Mouse (Mus musculus) kidney, postnatal 25 days (tissue): ENCODE data around the gene Rcbtb2.

Experiments used
- DNase-seq, 2 experiments: peaks; one replicate each; pipeline ENCODE4 v3.0.0; 2021; ENCODE audit warnings: mixed read lengths in 2 of 2

Gene Rcbtb2

DNA sequence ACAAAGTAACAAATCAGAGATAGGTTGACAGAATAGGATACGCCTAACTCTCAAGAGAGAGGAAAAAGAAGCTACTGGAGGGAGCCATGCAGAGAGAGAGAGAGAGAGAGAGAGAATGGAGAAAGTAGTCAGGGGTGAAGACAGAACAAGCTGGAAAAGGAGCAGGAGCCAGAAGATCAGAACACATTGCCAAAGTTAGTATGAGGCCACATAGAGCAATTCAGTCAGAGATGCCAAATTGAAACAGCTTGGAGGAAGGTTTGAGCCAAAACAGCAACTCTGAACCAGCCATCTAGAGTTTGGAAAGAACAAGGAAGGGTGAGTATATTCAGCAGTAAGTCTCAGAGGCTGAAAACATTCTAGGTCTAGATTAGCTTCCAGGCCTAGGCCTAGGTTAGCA, 94.2 kb downstream of the Rcbtb2 start:
- DNase-seq, result no peak

DNA sequence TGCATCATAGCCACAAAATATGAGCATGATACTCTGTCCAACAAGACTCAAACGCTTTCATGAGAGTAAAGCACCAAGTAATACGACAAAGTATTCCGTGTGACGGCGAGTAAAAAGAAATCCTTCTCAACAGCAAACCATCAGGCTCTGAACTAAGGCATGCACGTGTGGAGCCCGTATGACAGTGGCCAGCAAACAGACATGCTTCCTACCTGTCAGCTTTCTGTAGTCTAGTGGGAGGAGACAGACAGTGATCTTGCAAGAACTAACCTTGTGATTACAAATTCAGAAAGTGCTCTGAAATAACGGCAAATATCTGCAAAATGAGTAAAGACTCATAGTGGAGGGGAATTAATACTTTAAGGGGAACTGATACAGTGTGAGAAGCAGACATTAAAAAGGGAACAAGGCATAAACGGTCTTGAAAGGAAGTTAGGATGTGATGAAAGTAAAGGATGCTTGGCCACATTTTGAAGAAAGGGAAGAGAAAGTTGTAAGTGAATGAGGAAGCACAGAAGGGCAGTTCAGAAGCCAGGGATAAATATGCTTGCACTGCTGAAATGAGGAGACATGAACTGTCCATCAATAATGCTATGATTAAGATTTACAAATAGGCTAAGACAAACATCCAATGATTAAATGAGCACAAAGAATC, 99.6 kb downstream of the Rcbtb2 start:
- DNase-seq, result no peak

DNA sequence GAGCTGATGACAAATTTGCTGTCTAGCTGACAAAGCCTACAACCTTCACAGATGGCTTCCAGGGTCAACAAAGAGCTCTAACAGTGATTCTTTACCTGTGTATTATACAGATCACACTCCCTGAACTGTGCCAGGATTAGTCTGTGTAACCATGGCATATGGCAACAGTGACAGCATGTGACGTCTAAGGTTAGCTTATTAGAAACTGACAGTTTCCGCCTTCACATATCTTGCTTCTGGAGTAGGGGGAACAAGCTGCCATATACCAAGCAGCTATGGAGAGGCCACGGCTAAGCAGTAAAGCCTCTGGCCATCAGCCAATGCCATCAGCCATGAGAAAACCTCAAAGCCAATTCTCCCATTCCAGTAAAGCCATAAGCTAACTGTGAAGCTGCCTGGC, 103.5 kb downstream of the Rcbtb2 start:
- DNase-seq, result no peak

DNA sequence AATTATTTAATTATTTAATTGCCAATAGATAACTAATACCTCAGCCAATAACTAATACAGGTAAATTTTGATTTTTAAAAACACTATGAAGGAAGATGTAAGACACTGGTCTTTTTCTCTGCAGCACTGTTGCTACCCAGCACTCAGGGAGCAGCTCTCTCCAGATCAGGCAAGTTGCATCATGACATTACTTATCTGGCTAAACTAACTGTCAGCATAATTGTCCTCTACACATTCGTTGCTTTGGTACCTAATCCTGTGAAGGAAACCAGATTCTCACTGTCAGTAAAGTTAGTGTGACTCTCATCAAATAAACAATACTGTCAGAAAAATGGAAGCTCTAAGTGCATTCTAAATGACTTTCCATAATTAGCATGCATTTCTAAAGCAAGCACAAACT, 104.0 kb downstream of the Rcbtb2 start:
- no peak for DNase-seq

DNA sequence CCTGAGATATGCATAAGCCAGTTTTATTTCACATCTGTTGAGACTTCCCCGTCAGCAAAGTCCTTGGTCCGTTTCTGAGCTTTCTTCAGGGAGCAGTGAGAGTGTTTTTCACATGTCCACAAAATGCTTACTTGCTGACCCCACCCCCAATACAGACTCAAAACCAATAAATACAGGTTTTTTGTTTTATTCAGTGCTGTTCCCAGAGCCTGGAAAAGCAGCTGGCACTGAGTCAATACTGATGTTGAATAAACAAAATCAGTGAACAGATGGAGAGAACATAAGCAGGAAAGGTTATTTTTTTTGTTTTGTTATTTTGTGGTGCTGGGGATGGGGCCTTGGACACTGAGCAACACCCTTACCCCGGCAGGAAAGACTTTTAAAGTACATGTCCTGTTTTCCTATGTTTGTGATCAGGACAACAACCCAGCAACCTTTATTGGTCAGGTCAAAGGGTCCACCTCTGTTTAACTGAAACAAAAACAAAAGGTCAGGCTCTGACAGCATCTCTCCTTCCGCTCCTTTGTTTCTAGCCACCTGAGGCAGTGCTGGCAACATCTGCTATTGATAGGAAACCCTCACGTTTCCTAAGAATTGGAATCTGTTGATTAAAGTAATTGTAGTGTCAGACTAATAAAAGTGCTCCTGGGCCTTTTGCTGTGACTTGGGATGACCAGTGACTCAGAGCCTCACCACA, 108.6 kb downstream of the Rcbtb2 start:
- no peak for DNase-seq

DNA sequence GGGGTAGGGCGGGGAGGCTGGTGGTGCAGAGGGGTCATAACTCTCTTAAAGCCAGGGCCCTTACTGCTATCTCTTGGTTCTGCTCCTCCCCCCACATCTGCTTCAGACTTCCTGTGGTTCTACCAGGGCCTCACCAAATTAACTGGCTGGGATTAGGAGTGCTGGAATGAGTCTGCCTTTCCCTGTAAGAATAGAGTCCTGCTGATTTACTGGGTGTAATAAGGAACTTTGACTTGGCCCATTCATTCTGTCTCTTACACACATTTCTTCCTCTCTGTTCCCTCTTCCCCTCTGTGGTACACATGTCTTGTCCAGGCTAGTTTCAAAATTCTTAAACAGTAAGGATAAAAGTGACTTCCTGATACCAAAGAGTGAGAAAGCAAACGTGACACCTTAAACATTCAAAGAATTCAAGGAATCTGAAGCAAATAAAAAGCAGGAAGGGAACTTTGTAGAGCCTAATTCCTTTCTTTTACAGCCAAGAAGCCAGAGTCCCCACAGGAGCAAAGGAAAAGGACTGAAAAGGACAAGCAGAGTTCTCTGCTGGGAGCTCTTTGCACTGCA, 111.7 kb downstream of the Rcbtb2 start:
- no peak for DNase-seq

DNA sequence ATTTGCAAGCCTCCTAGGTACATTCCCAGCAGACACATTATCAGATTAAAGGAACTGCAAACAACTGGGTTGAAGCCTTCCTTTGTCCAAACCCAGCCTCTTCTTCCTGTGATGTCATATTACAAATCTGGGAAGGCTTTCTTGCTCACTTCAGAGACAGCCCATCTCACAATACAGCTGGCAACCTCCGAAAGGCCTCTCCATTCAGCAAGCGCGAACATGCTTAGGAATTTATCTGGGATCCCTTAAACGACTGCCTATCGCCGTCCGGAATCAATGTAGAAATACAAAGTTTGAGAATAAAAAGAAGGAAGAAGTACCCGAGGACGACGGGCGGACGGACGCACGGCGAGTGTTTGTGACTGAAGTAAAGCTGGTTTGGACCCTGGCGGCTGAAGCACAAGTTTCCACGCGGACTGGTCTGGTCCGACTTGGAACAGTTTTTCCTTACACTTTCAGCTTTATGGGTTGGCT, 115.0 kb downstream of the Rcbtb2 start, which contains the start of gene Lpar6:
Gene Lpar6 (plus strand): TSS at position 48 of the 474 bp plus-strand sequence.
- peak; percentile 72 to 73 for DNase-seq

DNA sequence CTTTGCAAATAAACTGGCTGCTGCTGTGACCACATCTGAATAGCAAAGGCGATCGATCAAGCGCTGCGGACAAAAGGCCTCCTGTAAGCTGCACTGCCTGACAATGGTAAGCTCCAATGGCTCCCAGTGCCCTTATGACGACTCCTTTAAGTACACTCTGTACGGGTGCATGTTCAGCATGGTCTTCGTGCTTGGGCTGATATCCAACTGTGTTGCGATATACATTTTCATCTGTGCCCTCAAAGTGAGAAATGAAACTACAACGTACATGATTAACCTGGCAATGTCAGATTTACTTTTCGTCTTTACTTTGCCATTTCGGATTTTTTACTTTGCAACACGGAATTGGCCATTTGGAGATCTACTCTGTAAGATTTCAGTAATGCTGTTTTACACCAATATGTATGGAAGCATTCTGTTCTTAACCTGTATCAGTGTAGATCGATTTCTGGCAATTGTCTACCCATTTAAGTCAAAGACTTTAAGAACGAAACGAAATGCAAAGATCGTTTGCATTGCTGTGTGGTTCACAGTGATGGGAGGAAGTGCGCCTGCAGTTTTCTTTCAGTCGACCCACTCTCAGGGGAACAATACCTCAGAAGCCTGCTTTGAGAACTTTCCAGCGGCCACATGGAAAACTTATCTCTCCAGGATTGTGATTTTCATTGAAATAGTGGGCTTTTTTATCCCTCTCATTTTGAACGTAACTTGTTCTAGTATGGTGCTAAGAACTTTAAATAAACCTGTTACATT, 115.8 kb downstream of the Rcbtb2 start:
- DNase-seq, result peak; percentile 61 to 72

DNA sequence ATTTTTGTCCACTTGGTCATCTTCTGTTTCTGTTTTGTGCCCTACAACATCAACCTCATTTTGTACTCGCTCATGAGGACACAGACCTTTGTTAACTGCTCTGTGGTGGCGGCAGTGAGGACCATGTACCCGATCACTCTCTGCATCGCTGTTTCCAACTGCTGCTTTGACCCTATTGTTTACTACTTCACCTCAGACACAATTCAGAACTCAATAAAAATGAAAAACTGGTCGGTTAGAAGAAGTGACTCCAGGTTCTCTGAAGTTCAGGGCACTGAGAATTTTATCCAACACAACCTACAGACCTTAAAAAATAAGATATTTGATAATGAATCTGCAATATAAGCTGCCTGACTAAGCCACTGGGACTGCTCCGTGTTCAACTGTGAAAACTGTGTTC, 116.5 kb downstream of the Rcbtb2 start:
- peak; percentile 28 to 42 for DNase-seq

DNA sequence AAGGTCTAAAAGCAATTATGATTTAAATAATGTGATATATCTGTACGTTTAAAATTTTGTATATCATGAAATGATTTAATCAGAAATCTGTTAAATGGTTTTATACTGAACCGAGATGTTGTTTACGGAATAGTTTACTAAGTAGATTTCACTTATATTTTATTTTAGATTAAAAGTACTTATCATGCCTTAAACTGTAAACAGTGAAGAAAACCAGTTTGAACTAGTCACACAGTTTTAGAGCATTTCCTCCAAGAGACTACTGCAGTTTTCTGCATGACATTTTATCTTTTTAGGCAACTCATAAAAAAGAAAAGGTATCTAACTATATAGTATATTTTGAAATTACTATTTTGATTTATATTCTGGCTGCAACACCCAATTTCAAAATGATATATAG, 117.0 kb downstream of the Rcbtb2 start:
- no peak for DNase-seq

DNA sequence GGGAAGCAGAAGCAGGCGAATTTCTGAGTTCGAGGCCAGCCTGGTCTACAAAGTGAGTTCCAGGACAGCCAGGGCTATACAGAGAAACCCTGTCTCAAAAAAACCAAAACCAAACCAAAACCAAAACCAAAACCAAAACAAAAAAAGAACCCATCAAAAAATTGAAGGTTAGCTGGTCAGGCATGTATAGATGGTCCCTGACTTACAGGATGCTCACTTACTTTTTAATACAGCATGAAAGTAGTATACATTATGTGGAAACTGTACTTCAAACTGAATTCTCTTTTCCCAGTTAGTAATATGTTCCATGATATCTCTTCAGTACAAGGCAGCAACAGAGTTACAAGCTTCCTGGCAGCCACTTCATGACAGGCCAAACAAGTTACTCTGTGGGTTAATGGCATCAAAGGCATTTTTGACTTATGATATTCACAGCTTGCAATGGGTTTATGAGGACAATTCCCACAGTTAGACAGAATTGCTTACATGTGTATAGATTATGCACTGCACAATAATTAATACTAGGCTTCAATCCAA, 121.3 kb downstream of the Rcbtb2 start:
- no peak for DNase-seq

DNA sequence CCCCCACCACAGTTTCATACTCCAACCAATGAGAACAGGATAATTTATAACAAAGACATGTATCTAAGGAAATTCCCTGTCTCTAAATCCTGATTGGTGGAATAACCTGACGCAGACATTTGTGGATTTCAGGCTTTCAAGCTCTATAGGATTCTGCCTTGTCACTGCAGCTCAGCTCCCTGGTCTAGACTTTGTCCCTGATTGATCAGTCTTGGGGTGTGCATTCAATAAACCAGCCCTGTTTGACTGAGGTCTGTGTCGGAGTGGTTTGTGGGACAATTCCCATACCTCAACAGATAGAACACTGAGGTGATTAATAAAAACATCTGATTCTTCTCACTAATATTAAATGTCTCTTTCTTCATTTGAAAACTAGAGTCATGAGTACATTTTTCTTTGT, 127.2 kb downstream of the Rcbtb2 start:
- no peak for DNase-seq

DNA sequence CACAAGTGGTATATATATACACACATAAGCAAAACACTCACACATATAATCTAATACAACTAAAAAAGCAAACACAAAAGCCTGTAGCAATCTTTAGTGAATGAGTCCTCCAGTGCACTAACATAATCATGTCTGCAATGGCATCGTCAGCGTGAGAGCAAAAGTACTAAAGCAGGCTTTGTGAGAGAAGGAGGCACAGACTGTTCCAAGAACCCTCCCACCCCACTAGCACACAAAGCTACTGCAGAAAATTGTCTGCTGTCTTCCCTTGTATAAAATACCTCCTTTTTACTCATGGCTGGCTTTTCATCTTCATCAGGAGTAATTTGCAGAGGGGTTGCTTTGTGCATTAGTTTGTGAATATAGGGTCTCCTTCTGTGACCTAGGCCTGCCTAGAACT, 129.4 kb downstream of the Rcbtb2 start:
- no peak for DNase-seq

DNA sequence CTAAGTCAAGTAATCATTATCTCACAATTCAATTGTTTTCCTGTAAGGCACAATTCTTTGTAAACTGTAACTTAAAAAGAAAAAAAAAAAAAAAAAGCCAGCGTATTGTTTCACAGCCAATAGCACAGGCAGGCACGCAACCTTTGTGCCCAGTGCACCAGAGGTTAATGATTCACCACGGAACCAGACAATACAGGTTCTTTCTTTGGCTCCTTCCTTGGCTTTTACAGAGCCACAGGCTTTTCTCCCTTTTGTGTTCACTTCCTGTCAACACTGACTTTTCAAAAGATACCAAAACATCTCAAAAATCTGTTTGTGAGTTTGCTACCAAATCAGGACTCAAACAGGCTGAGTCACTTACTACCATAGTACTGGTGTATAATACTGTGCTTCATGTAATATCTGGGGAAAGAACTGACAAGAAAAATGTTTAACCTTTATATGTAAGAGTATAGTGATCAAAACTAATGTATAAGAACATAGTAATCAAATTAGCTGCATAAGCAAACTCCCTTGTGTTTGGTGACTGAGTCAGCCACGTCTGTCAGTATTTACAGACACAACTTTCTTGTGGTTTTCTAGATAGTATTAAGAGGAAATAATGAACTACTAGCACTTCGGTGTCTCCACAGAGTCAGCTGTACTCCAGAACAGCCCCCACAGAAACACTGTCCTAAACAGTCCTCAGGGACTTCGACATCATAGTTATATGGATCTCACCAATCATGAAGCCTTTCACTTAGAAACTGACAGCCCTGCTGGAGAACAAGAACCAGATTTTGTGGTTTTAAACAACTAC, 130.8 kb downstream of the Rcbtb2 start:
- DNase-seq, result peak; percentile 81 to 90

DNA sequence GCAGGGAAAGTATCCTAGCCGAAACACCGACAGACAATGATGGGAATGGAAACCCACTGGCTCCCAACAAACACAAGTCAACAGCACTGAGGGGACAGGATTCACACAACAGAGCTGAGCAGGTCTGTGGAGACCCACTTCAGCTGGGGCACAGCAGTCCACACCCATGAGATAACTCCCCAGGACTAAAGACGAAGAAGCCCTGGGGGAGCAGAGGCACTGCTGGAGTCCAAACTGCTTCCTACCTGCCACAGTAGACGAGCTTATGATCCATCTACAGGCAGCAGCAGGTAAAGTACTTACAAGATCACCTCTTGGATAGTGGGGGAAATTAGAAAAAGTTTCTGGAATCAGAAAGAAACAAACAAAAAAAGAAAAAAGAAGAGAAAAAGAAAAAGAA, 131.6 kb downstream of the Rcbtb2 start:
- DNase-seq, result peak; percentile 25 to 64

DNA sequence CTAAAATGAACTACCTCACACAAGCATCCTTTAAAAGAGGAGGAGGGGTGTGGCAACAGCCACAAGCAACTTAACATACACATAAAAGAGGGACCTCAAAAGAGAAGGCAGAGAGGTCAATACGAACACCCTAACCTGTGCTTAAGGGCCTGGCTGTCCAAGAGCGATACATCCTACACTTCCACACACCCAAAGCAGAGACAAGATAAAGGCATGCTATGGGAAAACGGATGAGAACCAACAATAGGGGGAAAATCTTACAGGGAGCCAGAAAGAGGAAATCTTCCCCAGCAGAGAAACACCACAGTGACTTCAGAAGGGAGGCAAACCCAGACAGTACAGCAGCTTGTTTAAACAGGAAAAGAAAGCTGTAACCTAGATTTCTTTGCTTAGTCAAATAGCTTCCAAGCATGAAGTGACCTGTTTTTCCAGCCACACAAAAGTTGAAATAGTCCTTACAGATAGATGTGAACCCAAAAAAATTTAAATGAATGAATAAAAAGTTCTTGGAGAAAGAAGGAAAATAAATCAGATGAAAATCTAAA, 132.7 kb downstream of the Rcbtb2 start:
- DNase-seq, result no peak

DNA sequence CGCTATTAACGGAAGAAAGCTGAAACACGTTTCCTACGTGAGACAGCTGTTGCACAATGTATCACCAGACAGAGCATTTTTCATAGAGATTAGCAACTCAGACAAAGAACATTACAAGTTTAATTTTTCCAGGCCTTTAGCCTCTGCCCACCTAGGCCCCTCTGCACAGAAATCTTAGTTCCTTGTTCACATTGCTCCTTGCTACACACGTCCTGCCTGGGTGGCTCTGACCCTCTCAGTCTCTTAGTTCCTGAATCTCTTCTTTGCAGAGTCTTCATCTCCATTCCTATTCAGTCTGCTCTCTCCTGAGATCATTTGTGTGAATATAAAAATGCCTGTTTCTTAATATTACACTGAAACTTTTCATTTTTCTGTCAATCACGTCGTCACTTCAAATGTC, 134.5 kb downstream of the Rcbtb2 start:
- no peak for DNase-seq
